Mouse (Mus musculus): ENCODE measurements around the gene Ankrd22.

Gene Ankrd22

GRCm38 (mm10) chr19:34089011-34089680, 76.7 kb downstream of the Ankrd22 start:
- DNase-seq (ENCODE audit: low spot score) = no peak

GRCm38 (mm10) chr19:34078130-34078529, 87.7 kb downstream of the Ankrd22 start:
- DNase-seq (ENCODE audit: low spot score) = no peak

GRCm38 (mm10) chr19:34074239-34074638, 91.6 kb downstream of the Ankrd22 start:
- DNase-seq (ENCODE audit: low spot score) = no peak

Measured in ovary, postnatal 10 days (tissue).